Mouse (Mus musculus) kidney, embryonic 14.5 days (tissue): ENCODE data around the gene Gm9972. TPM values are rescaled to one million over a fixed set of nuclear protein-coding genes. Genes with fewer than 3 reads are reported as not detected.

ENCODE experiments used
- ATAC-seq: fragments of 200-750 bp; cut with Nextera tagmentation; 2 replicates; pipeline ENCODE4 v1.8.0; 2017; ENCODE audit warnings: moderate number of reproducible peaks, mild to moderate bottlenecking, moderate TSS enrichment, moderate library complexity; ENCODE audit not compliant: low FRiP score, low TSS enrichment
- H3K27ac ChIP-seq: fragments of 300-500 bp; sonication (generic); 2 replicates; pipeline ENCODE4 v1.5.1; 2014; ENCODE audit warnings: low read depth, mild to moderate bottlenecking, low read length, moderate library complexity, mixed read lengths
- H3K27me3 ChIP-seq: fragments of 300-500 bp; sonication (generic); 2 replicates; pipeline ENCODE4 v1.6.1; 2014; ENCODE audit warnings: mild to moderate bottlenecking, low read length; ENCODE audit not compliant: control insufficient read depth, insufficient read depth
- H3K36me3 ChIP-seq: fragments of 300-500 bp; sonication (generic); 2 replicates; pipeline ENCODE4 v1.6.1; 2014; ENCODE audit warnings: low read length, mixed read lengths; ENCODE audit not compliant: control insufficient read depth, insufficient read depth
- H3K4me1 ChIP-seq: fragments of 300-500 bp; sonication (generic); 2 replicates; pipeline ENCODE4 v1.6.1; 2014; ENCODE audit warnings: low read length, mixed read lengths; ENCODE audit not compliant: control insufficient read depth, insufficient read depth
- H3K4me2 ChIP-seq: fragments of 300-500 bp; sonication (generic); replicated peaks from 2 replicates; pipeline ENCODE4 v1.6.1; 2014; ENCODE audit warnings: low read depth, mild to moderate bottlenecking, low read length
- H3K4me3 ChIP-seq: fragments of 300-500 bp; sonication (generic); 2 replicates; pipeline ENCODE4 v1.5.1; 2014; ENCODE audit warnings: mild to moderate bottlenecking, low read length
- H3K9ac ChIP-seq: fragments of 300-500 bp; sonication (generic); 2 replicates; pipeline ENCODE4 v1.6.1; 2014; ENCODE audit warnings: low read depth, mild to moderate bottlenecking, low read length, moderate library complexity
- H3K9me3 ChIP-seq: fragments of 300-500 bp; sonication (generic); 2 replicates; pipeline ENCODE4 v1.6.1; 2016; ENCODE audit warnings: low read length; ENCODE audit not compliant: control insufficient read depth
- WGBS: fragments of 180-500 bp; shearing (Covaris S2); extraction: QIAGEN DNeasy Blood & Tissue Kit; methylation state at CpG from one replicate; pipeline ENCODE4 v1.1.7; 2014; 5-methylcytosine and 5-hydroxymethylcytosine counted together
- polyA plus RNA-seq: library from polyadenylated mRNA; unstranded; fragments of >200 nt; fragmentation: Nextera tagmentation; extraction: Ambion mirVana; gene quantifications from 2 replicates; pipeline ENCODE4 v1.2.1, GENCODE M21; 2014

Gene Gm9972
- 0.27 TPM in 1 of 2 replicates, not detected in the other for polyA plus RNA-seq

DNA sequence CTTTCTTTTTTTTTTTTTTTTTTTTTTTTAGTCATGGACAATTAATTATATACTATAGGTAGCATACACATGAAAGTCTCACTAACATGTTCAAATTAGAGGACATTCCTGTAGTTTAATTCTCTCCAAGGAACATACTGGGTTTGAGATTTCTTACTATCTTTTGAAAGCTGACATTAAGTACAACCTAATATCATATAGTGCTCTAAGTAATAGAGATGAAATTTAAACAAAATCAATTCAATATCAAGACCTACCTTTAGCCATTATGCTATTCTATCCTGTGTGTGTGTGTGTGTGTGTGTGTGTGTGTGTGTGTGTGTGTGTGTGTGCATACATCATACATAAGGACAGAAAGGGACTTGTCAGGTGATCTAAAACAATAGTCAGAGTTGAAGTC is at the start of gene Gm9972:
Gene Gm9972 (plus strand): TSS at position 301 of the 400 bp plus-strand sequence.
- no peaks in the 10 kb centered on the region for H3K27me3 ChIP-seq
- no peak within 1 kb of the TSS for H3K4me3 ChIP-seq
- H3K9ac ChIP-seq = no peak within 1 kb of the TSS
- no peak for ATAC-seq
- H3K4me2 ChIP-seq = no peak within 1 kb of the TSS
- H3K4me1 ChIP-seq = no peaks in the 10 kb centered on the region
- no peak within 1 kb of the TSS for H3K27ac ChIP-seq
- no peaks in the 10 kb centered on the region for H3K9me3 ChIP-seq
- no peaks in the 10 kb centered on the region for H3K36me3 ChIP-seq

DNA sequence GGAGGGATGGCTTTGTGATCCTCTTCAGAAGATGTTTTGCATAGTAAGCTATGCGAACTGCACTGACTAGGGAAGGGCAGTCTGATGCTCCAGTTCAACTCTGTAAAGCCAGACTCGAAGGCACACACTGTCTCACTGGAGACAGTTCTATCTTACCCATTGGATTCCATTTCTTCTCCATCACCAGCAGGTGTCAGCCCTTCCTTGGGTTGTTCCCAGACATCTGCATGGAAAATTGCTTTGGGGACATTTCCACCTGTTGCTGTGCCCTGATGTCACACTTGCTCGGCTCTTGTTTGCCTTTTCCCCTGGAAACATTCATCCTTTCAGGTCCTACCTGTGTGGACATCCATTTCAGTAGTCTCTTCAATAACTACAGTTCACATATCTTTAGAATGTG is 36.4 kb upstream of the Gm9972 start:
- Histone ChIP-seq H3K4me3 (no peak overlapping the region), H3K27me3 (no peaks in the 10 kb centered on the region), H3K4me1 (no peaks in the 10 kb centered on the region), H3K4me2 (no peak overlapping the region), H3K9ac (no peak overlapping the region), H3K27ac (no peak overlapping the region), H3K36me3 (no peaks in the 10 kb centered on the region), H3K9me3 (no peaks in the 10 kb centered on the region)
- WGBS = 54% methylated on average over 3 of the region's 3 CpGs
- no peak for ATAC-seq

DNA sequence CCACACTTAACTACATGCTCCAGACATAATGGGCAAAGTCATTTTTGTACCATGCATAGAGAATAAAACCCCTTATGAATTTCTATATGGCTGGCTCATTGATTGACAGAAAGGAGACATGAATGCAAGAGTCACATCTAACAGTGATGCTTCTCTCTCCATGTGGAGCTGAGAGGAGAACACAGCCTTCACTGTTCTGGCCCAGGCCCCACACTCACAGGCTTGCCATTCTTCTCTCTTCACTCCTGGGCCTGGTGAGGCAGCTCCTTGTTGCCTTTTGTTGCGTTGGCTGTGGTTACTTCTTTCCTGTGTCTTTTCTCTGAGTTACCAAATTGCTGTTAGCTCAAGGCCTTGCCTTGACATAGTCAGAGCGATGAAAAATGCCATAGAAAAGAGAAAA is 23.6 kb upstream of the Gm9972 start:
- Histone ChIP-seq H3K36me3 (no peaks in the 10 kb centered on the region), H3K9me3 (no peaks in the 10 kb centered on the region), H3K27me3 (no peaks in the 10 kb centered on the region), H3K4me1 (no peaks in the 10 kb centered on the region), H3K4me3 (no peak overlapping the region), H3K4me2 (no peak overlapping the region), H3K27ac (no peak overlapping the region), H3K9ac (no peak overlapping the region)
- 92% methylated on average over 2 of the region's 2 CpGs for WGBS
- no peak for ATAC-seq

DNA sequence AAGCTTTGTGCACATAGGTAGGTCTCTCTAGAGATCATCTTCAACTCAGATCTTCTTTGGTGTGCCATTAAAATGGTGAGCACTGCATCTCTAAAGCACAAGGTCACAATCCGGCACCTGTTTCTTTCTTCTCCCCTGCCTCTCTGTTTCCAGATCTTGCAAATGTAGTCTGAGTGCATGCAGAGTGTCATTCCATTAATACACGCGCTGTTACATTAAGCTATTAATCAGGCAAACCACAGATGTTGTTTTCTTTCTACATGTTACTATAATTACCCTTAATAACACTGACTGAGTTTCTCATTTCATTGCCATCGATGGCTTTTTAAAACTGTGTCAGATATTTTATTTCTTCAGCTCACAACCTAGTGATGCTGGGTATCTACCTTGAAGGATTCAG is 22.6 kb upstream of the Gm9972 start:
- H3K9ac ChIP-seq = no peak overlapping the region
- no peaks in the 10 kb centered on the region for H3K27me3 ChIP-seq
- H3K27ac ChIP-seq = no peak overlapping the region
- ATAC-seq = no peak
- H3K36me3 ChIP-seq = no peaks in the 10 kb centered on the region
- H3K4me3 ChIP-seq = no peak overlapping the region
- H3K4me1 ChIP-seq = no peaks in the 10 kb centered on the region
- no peaks in the 10 kb centered on the region for H3K9me3 ChIP-seq
- WGBS = 84% methylated on average over 4 of the region's 4 CpGs
- H3K4me2 ChIP-seq = no peak overlapping the region

GRCm38 (mm10) chr11:43023109-43023688 is 12.3 kb upstream of the Gm9972 start:
- no peak overlapping the region for H3K4me2 ChIP-seq
- no peaks in the 10 kb centered on the region for H3K36me3 ChIP-seq
- no peaks in the 10 kb centered on the region for H3K9me3 ChIP-seq
- no peak for ATAC-seq
- H3K4me1 ChIP-seq = no peaks in the 10 kb centered on the region
- H3K4me3 ChIP-seq = no peak overlapping the region
- H3K27ac ChIP-seq = no peak overlapping the region
- H3K27me3 ChIP-seq = no peaks in the 10 kb centered on the region
- H3K9ac ChIP-seq = no peak overlapping the region

DNA sequence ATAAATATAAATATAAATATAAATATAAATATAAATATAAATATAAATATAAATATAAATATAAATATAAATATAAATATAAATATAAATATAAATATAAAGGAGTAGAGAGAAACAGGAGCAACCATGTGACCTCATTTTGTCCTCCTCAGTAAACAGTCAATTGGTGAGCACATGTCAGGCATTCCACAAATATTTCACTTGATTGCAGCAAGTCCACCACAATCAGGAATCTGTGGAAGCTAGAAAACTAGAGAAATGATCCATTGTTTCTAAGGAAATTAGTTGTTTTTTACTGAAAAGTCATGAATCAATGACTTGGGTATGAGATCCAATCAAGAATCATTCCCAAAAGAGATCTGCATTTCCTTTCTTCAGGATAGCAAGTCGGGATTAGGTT is 5.7 kb upstream of the Gm9972 start:
- ATAC-seq = no peak
- H3K9ac ChIP-seq = no peak overlapping the region
- no peak overlapping the region for H3K4me2 ChIP-seq
- H3K4me1 ChIP-seq = no peaks in the 10 kb centered on the region
- no peaks in the 10 kb centered on the region for H3K27me3 ChIP-seq
- no peaks in the 10 kb centered on the region for H3K9me3 ChIP-seq
- no peak overlapping the region for H3K4me3 ChIP-seq
- 76% methylated on average over 1 of the region's 1 CpGs for WGBS
- H3K36me3 ChIP-seq = no peaks in the 10 kb centered on the region
- no peak overlapping the region for H3K27ac ChIP-seq

- H3K4me2 ChIP-seq = no peak overlapping the region
- H3K4me3 ChIP-seq = no peak overlapping the region
- no peak for ATAC-seq
- H3K36me3 ChIP-seq = no peaks in the 10 kb centered on the region
- H3K4me1 ChIP-seq = no peaks in the 10 kb centered on the region
- H3K9me3 ChIP-seq = no peaks in the 10 kb centered on the region
- WGBS = 82% methylated on average over 4 of the region's 4 CpGs
- no peaks in the 10 kb centered on the region for H3K27me3 ChIP-seq
- H3K9ac ChIP-seq = no peak overlapping the region
- H3K27ac ChIP-seq = no peak overlapping the region
Observed at GRCm38 (mm10) chr11:43032141-43032540, 3.4 kb upstream of the Gm9972 start.

DNA sequence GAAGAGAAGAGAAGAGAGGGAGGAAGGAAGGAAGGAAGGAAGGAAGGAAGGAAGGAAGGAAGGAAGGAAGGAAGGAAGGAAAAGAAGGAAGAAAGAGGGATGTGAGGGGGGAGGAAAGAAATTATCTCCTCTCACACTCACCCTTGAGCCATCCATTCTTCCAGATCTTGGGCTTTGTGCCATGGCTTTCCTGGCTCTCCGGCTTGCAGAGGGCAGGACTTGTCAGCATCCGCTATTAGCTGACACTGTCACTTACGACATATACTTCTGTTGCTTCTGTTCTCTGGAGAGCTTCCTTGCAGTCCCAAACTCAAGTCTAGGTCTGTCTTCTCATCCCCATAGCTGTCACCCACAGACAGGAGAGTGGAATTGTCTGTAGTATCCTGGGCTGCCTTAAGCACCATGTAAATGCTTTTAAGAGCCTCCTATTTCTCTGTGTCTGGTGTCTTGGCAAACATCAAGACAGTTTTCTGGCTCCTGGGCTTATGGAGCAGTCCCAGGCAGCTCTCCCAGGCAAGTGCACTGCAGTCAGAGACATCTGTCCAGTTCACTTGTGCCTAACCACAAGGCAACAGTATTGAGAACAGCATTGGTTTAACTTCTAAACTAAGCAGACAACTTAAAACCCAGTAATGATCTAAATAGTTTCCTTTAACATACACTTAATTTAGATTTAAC is 10.5 kb downstream of the Gm9972 start:
- 93% methylated on average over 3 of the region's 3 CpGs for WGBS
- no peaks in the 10 kb centered on the region for H3K4me1 ChIP-seq
- no peak overlapping the region for H3K27ac ChIP-seq
- H3K27me3 ChIP-seq = no peaks in the 10 kb centered on the region
- no peaks in the 10 kb centered on the region for H3K36me3 ChIP-seq
- H3K9me3 ChIP-seq = no peaks in the 10 kb centered on the region
- H3K9ac ChIP-seq = no peak overlapping the region
- ATAC-seq = no peak
- H3K4me3 ChIP-seq = no peak overlapping the region
- H3K4me2 ChIP-seq = no peak overlapping the region

GRCm38 (mm10) chr11:43049363-43049762 is 13.8 kb downstream of the Gm9972 start:
- Histone ChIP-seq H3K9ac (no peak overlapping the region), H3K4me3 (no peak overlapping the region), H3K4me1 (no peaks in the 10 kb centered on the region), H3K9me3 (no peaks in the 10 kb centered on the region), H3K27me3 (no peaks in the 10 kb centered on the region), H3K27ac (no peak overlapping the region), H3K4me2 (no peak overlapping the region), H3K36me3 (no peaks in the 10 kb centered on the region)
- WGBS = 32% methylated on average over 1 of the region's 1 CpGs
- no peak for ATAC-seq
